Mouse (Mus musculus) urinary bladder, postnatal 36 days (tissue): ENCODE measurements at regions not wholly inside any gene's neighbourhood (a gene's known extent, or its start where the extent isn't known, plus 50 kb on each side); places are given as distances from the start of the nearest gene placed in this dataset.
"Not testable (repeated sequence)": the region's sequence is repeated elsewhere in the genome, so short reads cannot be mapped to it uniquely, and the experiment has no call there.

Experiments
- DNase-seq, 2 experiments: peaks; one replicate each; pipeline ENCODE4 v3.0.0; 2022; ENCODE audit warnings: low spot score in 2 of 2, mixed read lengths in 1 of 2

DNA sequence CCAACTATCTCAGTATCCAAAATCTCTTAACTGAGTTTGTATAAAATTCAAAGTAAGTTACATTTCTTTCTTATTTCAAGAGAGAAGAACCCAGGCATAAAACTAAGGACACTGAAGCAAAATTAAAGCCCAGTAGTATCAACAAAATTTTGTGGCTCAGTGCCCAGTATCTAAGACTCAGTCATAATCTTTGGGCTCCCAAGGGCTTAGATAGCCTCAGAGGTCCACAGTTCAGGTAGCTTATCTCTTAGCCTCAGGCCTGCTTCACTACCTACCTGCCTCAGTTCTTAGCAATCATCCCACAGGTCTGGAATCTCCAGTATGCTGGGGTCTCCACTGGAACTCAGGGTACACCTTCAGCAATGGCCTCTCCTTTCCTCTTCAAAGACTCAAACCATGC is 835.6 kb upstream of the Olfr1507 start:
- DNase-seq = not testable (repeated sequence)

DNA sequence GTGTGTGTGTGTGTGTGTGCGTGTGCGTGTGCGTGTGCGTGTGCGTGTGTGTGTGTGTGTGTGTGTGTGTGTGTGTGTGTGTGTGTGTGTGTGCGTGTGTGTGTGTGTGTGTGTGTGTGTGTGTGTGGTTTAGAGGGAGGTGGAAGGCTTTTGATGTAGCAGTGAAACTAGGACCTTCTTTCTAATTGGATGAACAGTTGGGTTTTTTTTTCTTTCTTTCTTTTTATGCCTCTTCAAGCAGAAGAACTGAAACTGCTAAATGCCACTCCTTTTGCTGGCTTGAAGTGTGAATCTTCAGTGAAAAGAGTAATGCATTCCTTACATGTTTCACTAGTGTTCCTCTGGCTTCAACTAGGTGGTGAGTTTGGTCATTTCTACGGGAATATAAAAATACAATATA is 828.8 kb upstream of the Olfr1507 start:
- DNase-seq = not testable (repeated sequence)

DNA sequence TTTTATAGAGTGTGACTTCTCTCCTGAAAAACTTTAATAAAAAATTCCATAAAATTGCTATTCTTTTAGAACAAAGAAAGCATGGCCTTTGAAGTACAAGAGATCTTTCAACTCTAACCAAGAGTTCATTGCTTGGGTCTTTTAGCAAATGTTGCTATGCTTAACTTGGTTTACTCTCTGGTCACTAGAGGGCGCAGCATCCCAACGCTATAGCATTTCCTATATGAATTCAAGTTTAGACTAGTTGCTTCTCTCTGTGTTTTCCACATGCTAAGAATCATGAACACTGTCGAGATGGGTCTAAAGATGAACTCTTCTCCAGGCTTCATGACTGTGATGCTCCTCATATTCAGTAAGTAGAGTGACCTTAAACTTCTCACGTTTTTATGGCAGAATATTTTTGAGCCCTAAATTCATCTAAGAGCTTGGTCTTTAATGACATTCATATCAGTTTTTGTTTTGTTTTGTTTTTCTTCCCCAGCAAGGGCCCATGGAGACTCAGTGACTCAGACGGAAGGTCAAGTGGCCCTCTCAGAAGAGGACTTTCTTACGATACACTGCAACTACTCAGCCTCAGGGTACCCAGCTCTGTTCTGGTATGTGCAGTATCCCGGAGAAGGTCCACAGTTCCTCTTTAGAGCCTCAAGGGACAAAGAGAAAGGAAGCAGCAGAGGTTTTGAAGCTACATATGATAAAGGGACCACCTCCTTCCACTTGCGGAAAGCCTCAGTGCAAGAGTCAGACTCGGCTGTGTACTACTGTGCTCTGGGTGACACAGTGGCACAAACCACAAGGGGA is 823.2 kb upstream of the Olfr1507 start:
- not testable (repeated sequence) for DNase-seq

DNA sequence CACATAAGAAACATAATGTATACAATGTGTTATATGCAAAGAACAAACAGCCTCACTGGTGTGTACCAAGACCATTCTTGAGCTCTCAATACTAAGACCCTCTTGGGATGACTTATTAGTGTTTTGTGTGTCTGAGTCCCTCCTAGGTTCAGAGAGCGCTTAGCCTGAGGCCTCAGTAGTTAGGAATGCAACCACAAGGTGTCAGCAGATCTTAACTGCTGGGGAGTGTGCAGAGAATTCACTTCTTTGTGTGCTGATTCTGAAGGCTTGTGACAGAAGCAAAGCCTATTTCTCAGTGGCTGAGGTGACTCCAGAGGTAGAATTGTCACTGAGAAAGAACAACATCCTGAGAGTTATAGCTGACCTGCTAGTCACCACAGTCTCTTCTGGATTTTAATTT is 816.9 kb upstream of the Olfr1507 start:
- DNase-seq = not testable (repeated sequence)

DNA sequence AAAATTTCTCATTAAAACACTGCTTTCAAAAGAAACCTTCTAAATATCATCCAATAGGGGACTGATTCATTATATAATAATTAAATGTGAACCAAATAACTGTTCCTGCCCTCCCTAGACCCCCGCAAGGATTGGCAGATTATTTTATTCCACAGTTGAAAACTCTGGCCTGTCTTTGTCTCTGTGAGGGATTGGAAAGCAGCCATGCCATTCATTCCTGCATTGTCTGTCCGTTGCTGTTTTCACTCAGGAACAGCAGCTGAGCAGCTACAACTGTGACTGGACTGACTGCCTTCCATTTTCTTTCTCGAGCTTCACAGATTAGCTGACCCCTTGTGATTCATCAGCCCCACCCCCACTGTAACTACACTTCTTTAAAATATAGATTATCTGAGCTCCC is 807.6 kb upstream of the Olfr1507 start:
- not testable (repeated sequence) for DNase-seq

DNA sequence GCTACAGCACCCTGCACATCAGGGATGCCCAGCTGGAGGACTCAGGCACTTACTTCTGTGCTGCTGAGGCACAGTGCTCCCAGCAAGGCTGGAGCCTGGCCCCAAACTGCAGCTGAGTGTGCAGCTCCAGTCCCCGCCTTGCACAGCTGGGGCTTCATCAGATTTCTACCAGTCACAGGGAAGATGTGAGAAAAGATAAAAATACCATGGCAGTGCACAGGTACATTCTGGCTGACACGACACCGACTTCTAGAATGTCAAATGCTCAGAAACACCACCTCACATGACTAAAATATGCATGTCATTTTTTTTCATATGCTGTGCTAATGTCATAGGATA is 806.9 kb upstream of the Olfr1507 start:
- DNase-seq = not testable (repeated sequence)

DNA sequence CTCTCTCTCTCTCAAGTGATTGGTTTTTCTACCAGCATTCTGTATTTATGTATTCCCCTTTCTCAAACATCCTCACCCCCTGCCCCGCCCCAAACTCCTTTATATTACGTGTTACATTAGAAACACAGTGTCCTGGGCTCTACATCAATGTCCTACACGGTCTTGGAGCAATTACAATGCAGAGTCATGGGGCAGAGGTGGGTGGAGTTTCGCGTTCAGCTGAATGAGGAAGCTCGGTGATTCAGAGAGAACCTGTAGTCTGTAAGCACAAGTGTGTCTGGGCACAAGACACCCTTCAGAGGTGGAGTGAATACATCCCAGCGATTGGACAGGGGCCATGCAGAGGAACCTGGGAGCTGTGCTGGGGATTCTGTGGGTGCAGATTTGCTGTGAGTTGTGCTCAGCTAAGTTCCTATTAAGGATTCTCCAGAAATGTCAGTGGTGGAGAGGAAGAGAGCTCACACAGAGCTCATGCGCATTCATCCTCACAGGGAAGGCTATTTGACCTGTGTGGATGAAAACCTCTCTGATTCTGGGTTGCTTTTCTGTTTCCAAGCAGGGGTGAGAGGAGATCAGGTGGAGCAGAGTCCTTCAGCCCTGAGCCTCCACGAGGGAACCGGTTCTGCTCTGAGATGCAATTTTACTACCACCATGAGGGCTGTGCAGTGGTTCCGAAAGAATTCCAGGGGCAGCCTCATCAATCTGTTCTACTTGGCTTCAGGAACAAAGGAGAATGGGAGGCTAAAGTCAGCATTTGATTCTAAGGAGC is 806.4 kb upstream of the Olfr1507 start:
- not testable (repeated sequence) for DNase-seq

DNA sequence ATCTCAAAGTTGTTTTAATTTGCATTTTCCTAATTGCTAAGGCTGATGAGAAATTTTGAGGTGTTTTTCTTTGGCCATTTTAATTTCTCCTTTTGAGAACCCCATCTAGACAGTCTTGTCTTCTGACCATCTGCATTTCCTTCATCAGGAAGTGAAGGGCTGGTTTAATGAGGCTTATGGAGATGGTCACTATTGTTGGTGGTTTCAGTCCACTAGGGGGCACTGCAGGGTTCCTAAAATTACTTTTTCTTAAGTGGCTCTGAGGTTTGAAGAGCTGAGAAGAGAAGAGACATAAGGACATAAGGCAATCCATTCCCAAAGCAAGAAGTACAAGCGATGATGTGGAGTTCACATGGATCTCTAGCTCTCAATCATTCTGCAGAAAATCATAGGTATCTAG is 805.6 kb upstream of the Olfr1507 start:
- DNase-seq = not testable (repeated sequence)

DNA sequence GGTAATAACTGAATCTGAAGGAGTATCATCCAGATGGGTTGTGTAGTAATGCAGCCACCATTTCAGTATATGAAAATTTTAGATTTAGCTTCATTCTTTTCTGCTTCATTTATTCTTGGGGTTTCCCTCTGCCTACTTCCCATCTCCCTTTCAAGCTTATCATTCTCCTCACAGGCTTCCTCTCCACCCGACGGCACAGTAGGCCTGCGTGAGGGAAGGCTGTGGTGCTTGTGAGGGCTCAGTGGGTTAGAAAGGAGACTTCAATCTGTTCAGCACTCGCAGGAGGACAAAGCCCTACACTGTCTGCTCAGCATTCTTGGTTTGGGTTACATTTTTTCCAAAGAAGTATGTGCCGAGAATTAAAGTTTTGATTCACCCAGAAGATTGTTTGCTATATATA is 804.2 kb upstream of the Olfr1507 start:
- not testable (repeated sequence) for DNase-seq

DNA sequence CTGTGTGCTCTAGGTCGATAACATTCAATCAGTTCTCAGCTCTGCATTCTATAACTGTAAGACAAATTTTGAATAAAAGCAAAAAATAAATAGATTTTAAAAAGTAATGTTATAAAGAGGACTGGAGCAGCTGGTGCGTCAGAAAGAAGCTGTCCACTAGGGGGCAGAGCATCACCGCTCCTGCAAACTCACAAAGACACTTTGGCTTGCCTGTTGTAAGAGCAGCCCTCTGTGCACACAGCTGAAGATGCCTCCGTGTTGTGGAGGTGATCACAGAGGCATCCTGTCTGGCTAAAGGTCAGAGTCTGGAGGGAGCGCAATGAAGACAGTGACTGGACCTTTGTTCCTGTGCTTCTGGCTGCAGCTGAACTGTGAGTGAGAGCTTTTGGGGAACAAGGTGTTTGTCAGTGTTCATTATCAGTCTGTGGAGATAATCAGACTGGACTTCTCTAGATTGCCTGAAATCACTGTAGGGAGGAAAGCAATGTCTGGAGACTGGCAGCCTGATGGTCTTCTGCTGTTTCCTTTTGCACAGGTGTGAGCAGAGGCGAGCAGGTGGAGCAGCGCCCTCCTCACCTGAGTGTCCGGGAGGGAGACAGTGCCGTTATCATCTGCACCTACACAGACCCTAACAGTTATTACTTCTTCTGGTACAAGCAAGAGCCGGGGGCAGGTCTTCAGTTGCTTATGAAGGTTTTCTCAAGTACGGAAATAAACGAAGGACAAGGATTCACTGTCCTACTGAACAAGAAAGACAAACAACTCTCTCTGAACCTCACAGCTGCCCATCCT is 788.0 kb upstream of the Olfr1507 start:
- DNase-seq = not testable (repeated sequence)

DNA sequence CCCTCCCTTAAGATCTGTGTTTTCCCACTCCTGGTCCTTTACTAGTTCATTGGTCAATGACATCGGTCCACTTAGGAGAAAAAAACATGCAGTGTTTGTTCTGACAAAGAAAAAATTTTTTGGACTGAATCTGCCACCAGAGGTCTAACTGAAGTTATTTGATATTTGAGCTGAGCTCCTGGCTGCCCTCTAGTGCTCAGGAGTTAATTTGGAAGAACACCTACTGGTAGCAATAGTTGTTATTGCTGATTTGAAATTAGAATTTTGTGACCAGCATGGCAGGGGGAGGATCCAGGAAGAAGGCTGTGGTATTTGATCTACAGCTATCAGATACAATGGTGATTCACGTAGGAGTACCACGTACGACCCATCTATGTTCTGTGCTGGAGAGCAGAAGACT is 777.7 kb upstream of the Olfr1507 start:
- DNase-seq = not testable (repeated sequence)

DNA sequence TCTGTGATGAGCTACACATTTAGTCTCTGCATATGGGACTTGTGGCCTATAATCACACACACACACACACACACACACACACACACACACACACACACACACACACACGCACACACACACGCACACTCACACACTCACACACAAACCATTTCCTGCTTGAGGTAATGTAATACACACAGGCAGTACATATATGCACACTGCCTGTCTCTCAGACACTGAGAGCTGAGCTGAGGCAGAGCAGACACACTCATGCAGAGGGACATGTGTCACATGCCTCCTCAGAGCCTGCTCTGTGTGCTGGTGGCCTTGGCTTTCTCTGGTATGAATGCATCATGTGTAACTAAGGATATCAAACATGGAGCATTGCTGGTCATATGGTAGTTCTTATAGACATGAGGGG is 772.1 kb upstream of the Olfr1507 start:
- DNase-seq = not testable (repeated sequence)

DNA sequence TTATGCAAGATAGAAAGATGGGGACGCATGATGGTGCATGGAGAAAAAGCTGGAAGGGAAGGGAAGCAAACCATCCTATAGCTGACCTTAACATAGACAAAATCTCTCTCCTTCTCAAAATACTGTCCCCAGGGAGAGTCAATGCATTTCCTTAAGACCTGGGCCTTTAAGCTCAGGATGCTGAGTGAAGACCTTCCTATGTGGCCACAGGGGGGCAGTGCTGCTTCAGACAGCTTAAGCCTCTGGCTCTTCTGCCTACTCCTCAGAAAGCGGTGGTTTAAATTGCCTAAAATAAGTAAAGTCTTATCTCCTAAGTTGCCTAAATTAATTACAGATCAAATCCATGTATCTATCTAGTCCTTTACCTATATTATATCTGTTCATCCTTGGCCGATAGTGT is 760.4 kb upstream of the Olfr1507 start:
- not testable (repeated sequence) for DNase-seq

DNA sequence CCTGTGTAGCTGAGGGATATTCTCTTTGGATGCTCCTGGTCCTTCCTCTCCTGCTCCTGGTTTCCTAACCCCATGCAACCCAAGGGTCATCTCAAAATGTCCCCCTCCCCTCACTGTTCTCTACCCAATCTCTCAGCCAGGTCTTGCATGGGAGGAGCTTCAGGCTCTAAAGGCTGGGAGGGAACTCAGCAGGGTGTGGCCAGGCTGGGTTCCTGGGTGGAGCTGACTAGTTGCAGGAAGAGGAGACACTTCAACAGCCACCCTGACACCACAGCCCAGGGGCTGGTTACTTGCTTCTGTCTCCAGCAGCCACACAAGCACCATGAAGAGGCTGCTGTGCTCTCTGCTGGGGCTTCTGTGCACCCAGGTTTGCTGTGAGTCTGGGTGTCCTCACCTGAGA is 757.9 kb upstream of the Olfr1507 start:
- not testable (repeated sequence) for DNase-seq

DNA sequence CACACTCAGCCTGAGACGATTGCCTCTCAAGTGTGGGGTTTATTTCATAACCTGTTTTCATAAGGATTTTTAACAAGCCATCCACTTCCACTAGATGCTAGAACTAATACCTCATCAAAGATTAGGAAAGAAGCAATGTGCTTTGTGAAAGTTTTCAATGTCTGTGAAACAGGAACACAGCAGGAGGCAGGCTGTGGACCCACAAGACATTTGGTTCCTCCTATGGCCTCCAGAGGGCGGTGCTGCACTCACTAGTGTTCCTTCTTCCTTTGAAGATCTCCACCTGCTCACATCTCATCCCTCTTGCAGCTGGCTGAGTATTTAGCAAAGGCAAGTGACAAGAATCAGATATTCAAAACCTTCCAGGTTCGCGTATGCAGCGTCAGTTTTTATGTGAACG is 735.6 kb upstream of the Olfr1507 start:
- DNase-seq = not testable (repeated sequence)

DNA sequence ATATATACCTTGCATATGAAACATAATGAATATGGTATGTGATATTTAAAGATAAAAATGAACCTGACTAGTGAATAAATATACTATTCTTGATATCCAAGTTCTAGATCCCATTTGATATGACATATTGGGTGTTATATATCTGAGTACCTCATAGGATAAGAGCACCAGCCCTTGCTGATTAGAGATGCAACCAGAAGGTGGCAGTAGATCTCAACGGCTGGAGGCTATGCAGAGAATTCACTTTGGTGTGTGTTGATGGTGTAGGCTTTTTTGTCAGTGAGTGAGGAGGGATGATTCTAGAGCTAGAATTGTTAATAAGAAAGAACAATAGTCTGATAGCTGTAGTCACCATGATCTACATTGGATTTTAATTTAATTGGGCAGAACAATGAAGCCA is 729.2 kb upstream of the Olfr1507 start:
- not testable (repeated sequence) for DNase-seq

DNA sequence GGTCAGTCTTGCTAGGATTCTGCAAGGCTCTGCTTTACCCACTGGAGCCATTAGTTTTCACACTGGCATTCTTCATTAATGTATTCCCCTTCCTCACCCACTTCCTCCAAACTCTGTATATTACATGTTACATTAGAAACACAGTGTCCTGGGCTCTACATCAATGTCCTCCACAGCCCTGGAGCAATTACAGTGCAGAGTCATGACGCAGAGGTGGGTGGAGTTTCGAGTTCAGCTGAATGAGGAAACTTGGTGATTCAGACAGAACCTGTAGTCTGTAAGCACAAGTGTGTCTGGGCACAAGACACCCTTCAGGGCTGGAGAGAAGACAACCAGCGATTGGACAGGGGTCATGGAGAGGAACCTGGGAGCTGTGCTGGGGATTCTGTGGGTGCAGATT is 715.0 kb upstream of the Olfr1507 start:
- DNase-seq = not testable (repeated sequence)

DNA sequence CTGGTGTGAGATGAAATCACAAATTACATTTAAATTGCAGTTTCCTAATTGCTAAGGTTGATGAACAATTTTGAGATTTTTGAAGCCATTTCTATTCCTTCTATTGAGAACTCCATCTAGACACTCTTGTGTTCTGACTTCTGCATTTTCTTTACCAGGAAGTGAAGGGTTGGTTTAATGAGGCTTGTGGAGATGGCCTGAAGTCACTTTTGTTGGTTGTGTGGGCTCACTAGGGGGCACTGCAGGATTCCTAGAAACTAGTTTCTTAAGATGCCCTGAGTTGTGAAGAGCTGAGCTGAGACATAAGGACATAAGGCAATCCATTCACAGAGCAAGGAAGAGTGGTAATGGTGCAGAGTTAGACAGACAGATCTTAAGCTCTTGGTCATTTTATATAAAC is 713.7 kb upstream of the Olfr1507 start:
- not testable (repeated sequence) for DNase-seq

DNA sequence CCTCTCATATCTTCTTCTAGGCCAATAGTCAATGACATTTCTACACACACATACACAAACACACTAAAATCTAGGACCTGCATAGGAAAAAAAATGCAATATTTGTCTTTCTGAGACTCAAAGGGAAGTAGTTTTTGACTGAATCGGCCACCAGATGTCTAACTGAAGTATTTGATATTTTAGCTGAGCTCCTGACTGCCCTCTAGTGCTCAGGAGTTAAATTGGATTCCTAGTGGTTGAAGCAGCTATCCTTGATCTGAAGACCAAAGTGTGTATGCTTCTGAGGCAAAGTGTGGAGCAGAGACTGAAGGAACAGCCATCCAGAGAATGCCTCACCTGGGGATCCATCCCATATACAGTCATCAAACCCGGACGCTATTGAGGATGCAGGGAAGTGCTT is 695.4 kb upstream of the Olfr1507 start:
- DNase-seq = not testable (repeated sequence)

DNA sequence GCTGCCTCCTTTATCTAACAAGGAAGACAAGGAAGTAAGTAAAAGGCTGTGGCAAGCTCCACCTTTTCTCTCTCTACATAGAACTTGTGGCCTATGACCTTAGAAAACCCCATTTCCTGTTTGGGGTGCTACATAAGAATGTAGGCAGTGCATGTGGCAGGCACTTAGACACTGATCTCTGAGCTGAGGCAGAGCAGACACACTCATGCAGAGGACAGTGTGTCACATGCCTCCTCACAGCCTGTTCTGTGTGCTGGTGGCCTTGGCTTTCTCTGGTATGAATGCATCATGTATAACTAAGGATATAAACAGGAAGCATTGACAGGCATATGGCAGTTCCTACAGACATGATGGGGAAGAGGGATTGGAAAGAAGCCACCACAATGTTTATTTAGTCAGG is 678.5 kb upstream of the Olfr1507 start:
- not testable (repeated sequence) for DNase-seq

DNA sequence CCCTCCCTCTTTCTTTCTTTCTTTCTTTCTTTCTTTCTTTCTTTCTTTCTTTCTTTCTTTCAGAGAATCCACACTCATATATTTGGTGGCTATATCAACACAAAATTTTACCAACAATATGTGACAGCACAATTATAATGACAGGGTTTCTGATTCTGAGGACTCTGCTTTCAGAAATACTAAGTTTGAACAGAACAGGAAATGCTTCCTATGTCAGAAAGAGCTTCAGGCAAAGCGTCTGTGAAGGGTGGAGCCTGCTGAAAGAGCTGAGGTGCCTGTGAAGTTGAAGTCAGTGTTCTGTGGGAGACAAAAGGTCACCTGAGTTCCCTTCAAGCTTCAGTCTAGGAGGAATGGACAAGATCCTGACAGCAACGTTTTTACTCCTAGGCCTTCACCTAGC is 670.8 kb upstream of the Olfr1507 start:
- DNase-seq = not testable (repeated sequence)

DNA sequence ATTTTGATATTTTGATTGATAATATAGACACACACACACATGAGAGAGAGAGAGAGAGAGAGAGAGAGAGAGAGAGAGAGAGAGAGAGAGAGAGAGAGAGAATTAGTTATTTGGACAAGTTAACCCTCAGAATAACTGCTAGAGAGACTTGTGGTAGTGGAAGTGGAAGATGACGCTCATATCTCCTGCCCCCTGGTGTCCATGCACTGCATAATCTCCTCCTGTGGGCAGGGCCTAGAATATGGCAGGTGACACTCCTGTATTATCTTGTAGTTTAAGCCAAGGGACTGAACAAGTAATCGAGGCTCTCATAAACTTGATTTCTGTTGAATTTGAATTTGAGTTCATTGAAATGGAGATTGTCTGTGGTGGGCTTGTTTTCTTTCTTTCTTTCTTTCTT is 663.5 kb upstream of the Olfr1507 start:
- DNase-seq = not testable (repeated sequence)
